Mouse (Mus musculus) spleen, adult 2 months (tissue): ENCODE measurements around the gene Adcy10.

Experiments used
- CTCF ChIP-seq: fragments of 200-500 bp; IDR thresholded peaks from 2 replicates; pipeline ENCODE4 v1.5.1; 2011; ENCODE audit warnings: mild to moderate bottlenecking, inconsistent platforms; ENCODE audit not compliant: insufficient read depth, insufficient read length, insufficient replicate concordance; ENCODE audit errors: extremely low read depth
- POLR2A ChIP-seq: fragments of 200-500 bp; IDR thresholded peaks from 2 replicates; pipeline ENCODE4 v1.6.1; 2011; ENCODE audit warnings: low read depth, low read length, inconsistent platforms

DNA sequence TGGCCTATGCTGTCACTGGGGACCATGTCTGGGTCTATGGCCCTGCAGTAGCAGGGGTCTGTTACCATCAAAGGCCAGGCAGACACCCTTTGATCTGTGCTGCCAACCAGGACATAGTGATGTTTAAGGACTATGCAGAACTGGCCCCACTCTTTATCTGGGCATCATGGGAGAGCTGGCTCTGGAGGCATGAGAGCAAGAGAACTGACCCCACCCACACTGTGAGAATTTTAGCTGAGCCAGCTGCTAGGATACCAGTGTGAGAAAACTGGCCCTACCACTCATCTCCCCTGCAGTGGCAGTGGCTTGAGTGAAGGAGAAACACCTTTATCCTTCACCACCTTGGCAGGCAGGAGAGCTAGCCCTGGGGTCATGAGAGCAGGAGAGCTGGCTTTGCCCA is 43.8 kb upstream of the Adcy10 start:
- TF ChIP-seq POLR2A (no peak), CTCF (no peak)
